Mouse (Mus musculus) embryonic fibroblast, embryonic 13.5 days (primary cell): ENCODE measurements at regions not wholly inside any gene's neighbourhood (a gene's known extent, or its start where the extent isn't known, plus 50 kb on each side); places are given as distances from the start of the nearest gene placed in this dataset.

Experiments used
- CTCF ChIP-seq: IDR thresholded peaks from 2 replicates; pipeline ENCODE4 v1.5.1; 2011; ENCODE audit warnings: mild to moderate bottlenecking, control low read depth, low read length, moderate library complexity, borderline replicate concordance; ENCODE audit not compliant: insufficient read depth
- POLR2A ChIP-seq: IDR thresholded peaks from 2 replicates; pipeline ENCODE4 v1.6.1; 2011; ENCODE audit warnings: low read depth, mild to moderate bottlenecking, control low read depth, low read length, moderate library complexity

- TF ChIP-seq CTCF (no peak), POLR2A (no peak)
Measured at GRCm38 (mm10) chr8:36322578-36322977, 557.0 kb downstream of the Gm19410 start.
